Mouse (Mus musculus) right cerebral cortex, adult 2 months (tissue): ENCODE results near the gene Lypd5.
"Not testable (repeated sequence)": the region's sequence is repeated elsewhere in the genome, so short reads cannot be mapped to it uniquely, and the experiment has no call there.

Experiments
- DNase-seq, 2 experiments: peaks; one replicate each; pipeline ENCODE4 v3.0.0; 2021 to 2022; ENCODE audit warnings: low spot score in 2 of 2

Lypd5 gene

GRCm38 (mm10) chr7:24382730-24383372 lies 33.9 kb downstream of the Lypd5 start:
- no peak for DNase-seq

DNA sequence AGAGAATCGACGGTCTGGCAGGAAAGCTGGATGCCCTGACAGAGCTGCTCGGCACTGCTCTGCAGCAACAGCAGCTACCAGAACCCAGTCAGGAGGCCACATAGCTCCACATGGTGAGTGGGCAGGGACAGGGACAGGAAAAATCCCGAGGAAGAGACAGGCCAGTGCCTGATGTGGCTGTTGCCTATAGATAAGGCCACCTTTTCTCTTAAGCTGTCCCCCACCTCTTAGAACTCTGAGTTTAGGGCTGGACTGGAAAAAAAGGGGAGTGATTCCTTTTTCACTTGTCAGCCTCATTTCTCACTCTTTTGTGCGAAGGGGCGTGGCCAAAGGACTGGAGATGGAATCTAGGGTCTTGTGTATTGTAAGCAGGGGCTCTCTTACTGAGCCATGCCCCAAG lies 35.1 kb downstream of the Lypd5 start:
- no peak for DNase-seq

DNA sequence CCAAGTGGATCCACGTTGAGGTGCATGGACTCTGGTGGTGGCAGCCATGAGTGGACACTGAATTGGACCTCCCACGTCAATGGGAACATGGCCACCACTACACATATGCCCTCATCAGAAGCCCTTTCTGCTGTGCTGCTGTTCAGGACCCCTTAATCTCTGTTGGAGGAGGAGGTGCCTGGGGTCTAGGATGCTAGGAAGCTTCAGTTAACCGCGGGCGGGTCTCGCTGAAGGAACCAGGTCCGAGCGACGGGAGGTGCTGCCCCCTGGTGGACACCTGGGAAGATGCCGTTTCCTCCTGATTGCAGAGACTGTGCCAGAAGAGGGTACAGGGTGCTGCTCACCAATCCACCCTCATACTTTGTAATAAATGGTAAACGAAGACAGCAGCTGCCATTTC lies 35.8 kb downstream of the Lypd5 start:
- DNase-seq = peak; percentile 68 to 80

- DNase-seq = no peak
Observed at GRCm38 (mm10) chr7:24387059-24387556, 38.1 kb downstream of the Lypd5 start.

DNA sequence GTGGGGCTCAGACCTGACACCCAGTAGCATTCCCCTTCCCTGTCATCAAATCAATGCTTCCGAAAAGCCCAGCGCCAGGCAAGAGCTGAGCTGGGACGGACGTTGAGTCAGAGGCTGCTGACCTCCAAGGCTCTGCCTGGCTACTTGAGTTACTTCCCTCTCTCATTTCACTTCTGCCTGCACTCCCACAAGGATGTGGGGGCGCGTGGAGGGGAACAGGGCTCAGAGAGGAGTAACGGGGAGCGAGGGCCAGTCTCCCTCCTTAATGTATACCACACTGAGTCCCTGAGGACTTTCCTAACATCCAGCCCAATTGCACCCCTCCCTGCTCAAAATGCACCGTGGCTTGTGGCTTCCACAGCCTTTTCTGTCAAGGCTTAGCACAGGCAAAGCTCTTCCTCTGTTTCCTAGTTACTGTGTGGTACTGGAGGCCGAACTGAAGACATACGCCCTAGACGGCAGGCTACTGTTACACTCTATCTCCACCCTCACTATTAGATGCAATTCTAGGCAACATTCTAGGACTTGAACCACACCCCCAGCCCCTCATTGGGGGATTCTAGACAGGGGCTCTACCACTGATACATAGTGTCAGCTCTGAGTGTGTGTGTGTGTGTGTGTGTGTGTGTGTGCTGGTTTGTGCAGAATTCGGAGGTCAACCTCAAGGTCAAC lies 40.7 kb downstream of the Lypd5 start:
- no peak for DNase-seq

DNA sequence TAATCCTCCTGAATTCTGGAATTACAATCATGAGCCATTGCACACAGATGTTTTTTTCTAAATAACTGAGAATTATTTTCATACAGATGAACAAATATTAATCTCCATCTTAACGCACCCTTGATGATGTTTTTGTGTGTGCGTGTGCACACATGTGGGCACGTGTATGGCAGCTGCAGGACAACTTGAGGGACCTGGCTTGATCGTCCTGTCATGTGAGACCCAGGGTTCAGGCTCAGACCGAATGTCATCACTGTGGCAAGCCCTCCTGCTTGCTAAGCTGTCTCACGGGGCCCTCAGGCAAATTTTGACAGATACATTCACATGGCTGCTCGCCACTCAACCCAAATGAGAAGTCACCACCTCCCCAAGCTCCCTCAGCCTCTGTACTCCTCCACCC lies 41.5 kb downstream of the Lypd5 start:
- DNase-seq = no peak

- DNase-seq = no peak
Observed at GRCm38 (mm10) chr7:24391077-24391476, 42.1 kb downstream of the Lypd5 start.

- DNase-seq = no peak
Observed at GRCm38 (mm10) chr7:24391687-24392086, 42.7 kb downstream of the Lypd5 start.

DNA sequence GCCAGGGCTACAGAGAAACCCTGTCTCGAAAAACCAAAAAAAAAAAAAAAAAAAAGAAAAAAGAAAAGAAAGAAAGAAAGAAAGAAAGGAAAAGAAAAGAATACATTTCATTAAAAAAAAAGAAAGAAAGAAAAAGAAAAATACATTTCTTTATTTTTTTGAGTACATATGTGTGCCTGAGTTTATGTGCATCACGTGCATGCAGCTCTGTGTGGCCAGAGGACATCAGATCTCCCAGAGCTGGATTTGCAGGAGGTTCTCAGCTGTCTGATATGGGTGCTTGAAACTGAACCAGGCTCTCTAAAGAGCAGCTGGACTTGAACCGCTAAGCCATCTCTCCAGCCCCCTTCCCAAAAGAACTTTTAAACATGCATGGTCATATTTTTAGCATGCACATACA lies 45.1 kb downstream of the Lypd5 start:
- DNase-seq = no peak

DNA sequence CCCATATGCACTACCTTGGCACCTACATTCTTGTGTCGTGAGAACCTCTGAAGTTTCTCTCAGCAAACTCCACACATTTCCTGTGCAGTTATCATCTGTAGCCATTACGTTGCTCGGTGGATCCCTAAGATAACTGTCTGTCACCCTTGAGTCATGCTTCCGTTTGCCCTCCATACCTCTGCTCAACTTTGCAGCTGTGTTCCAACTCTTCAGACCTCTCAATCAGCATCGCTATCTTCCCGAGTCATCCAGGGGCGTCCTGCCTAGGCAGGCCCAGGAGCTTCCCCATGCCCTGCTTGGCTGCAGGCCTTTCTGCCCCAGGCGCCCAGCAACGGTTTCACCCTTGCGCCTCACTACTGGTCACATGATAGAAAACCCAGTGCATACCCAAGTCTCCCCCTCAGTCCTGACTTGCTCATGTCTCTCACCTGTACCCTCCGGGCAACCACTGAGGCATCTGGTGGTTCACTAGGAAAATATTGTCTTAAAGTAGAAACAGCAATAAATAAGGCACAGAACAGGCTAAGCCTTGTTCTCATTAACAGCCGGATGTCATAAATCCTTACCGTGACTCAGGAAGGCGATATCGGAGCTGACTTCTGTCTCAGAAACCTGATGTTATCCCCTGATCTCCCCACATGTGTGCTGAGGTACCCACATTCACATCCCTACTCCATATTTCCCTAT lies 45.6 kb downstream of the Lypd5 start:
- DNase-seq = no peak

- no peak for DNase-seq
Observed at GRCm38 (mm10) chr7:24396832-24397231, 47.8 kb downstream of the Lypd5 start.

DNA sequence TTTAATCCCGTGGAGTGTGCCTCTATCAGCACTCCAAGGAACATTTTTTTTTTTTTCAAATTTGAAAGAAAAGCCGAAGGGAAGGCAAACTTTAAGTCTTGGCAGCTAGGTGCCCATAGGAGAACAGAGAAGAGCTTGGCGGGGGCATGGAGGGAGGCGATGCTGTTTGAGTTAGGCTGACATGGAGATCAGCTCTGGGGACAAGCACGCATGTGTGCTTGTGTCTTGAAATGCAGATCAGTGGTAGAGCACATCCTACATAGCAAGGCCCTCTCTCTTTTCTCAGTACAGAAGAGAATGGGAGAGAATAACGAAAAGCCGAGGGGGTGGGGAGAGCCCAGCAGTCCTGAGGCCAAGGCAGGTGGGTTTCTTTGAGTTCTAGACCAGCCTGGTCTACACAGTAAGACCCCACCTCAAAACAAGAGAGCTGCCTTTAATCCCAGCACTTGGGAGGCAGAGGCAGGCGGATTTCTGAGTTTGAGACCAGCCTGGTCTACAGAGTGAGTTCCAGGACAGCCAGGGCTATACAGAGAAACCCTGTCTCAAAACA lies 49.4 kb downstream of the Lypd5 start:
- DNase-seq = no peak

GRCm38 (mm10) chr7:24399256-24400081 lies 50.5 kb downstream of the Lypd5 start, which contains the start of gene Smg9:
Gene Smg9, plus strand, starts transcription at chr7:24399619.
- peak; percentile 95 to 97 for DNase-seq

DNA sequence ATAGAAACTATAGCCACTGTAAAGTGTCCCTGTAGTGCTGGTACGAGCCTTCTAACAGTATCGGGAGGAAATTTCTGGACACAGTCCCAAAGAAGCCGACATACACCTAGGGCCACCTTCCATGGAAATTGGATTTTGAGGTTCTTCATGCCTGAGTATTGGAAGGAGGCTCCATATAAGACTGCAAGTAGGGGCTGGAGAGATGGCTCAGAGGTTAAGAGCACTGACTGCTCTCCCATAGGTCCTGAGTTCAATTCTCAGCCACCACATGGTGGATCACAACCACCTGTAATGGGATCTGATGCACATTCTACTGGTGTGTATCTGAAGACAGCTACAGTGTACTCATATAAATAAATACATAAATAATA lies 51.1 kb downstream of the Lypd5 start:
- DNase-seq = no peak

DNA sequence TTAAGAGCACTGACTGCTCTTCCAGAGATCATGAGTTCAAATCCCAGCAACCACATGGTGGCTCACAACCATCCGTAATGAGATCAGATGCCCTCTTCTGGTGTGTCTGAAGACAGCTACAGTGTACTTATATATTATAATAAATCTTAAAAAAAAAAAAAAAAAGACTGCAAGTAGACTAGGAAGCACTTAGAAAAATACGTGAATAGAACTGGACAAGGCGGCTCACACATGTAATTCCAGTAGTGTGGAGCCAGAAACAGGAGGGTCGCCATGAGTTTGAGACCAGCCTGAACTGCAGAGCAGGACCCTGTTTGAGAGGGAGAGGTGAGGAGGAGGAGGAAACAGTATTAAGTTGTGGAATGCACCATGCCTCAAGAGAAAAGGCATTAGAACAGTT lies 51.5 kb downstream of the Lypd5 start:
- not testable (repeated sequence) for DNase-seq

DNA sequence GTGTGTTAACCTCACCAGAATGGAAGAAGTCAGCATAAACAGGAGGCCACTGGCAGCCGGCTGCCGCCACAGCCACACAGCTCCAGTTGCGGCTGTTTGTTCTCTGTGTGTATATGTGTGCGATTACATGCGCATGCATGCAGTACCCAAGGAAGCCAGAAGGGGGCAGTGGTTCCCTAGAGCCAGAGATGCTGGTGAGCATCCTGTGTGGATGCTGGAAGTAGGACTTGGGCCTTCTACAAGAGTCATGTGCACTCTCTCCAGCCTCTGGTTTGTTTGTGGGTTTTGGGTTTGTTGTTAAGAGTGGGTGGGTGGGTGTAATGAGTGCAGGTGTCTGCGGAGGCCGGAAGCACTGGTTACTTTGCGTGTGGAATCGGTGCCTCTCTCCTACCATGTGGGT lies 53.9 kb downstream of the Lypd5 start:
- no peak for DNase-seq
